Mouse (Mus musculus) heart, embryonic 12.5 days (tissue): ENCODE data around the gene Usp53. TPM values are rescaled to one million over a fixed set of nuclear protein-coding genes. Genes with fewer than 3 reads are reported as not detected.
A peak's percentile ranks its signal among the peaks of the same experiment; 100 is the strongest.

Experiments
- ATAC-seq: fragments of 200-750 bp; cut with Nextera tagmentation; 2 replicates; pipeline ENCODE4 v1.8.0; 2017; ENCODE audit warnings: moderate TSS enrichment, moderate library complexity; ENCODE audit not compliant: insufficient number of reproducible peaks, low FRiP score
- H3K27ac ChIP-seq: fragments of 300-500 bp; sonication (generic); 2 replicates; pipeline ENCODE4 v1.5.1; 2016; ENCODE audit warnings: mild to moderate bottlenecking, moderate library complexity; ENCODE audit not compliant: poor library complexity, severe bottlenecking
- H3K27me3 ChIP-seq: fragments of 300-500 bp; sonication (generic); replicated peaks from 2 replicates; pipeline ENCODE4 v1.6.1; 2016; ENCODE audit warnings: mild to moderate bottlenecking, moderate library complexity
- H3K36me3 ChIP-seq: fragments of 300-500 bp; sonication (generic); 2 replicates; pipeline ENCODE4 v1.6.1; 2016; ENCODE audit warnings: mild to moderate bottlenecking, moderate library complexity
- H3K4me1 ChIP-seq: fragments of 300-500 bp; sonication (generic); replicated peaks from 2 replicates; pipeline ENCODE4 v1.6.1; 2016; ENCODE audit warnings: mild to moderate bottlenecking
- H3K4me2 ChIP-seq: fragments of 300-500 bp; sonication (generic); 2 replicates; pipeline ENCODE4 v1.6.1; 2016; ENCODE audit warnings: mild to moderate bottlenecking, moderate library complexity
- H3K4me3 ChIP-seq: fragments of 300-500 bp; sonication (generic); 2 replicates; pipeline ENCODE4 v1.5.1; 2016; ENCODE audit warnings: mild to moderate bottlenecking
- H3K9ac ChIP-seq: fragments of 300-500 bp; sonication (generic); 2 replicates; pipeline ENCODE4 v1.6.1; 2016; ENCODE audit warnings: mild to moderate bottlenecking, moderate library complexity
- H3K9me3 ChIP-seq: fragments of 300-500 bp; sonication (generic); replicated peaks from 2 replicates; pipeline ENCODE4 v1.6.1; 2016; ENCODE audit warnings: mild to moderate bottlenecking, moderate library complexity
- WGBS: fragments of 180-500 bp; shearing (Covaris S2); methylation state at CpG from one replicate; pipeline ENCODE4 v1.1.7; 2016; 5-methylcytosine and 5-hydroxymethylcytosine counted together
- polyA plus RNA-seq: library from polyadenylated mRNA; unstranded; fragments of >200 nt; fragmentation: Nextera tagmentation; extraction: Ambion mirVana; gene quantifications from 2 replicates; pipeline ENCODE4 v1.2.1, GENCODE M21; 2016

Gene Usp53
- polyA plus RNA-seq: 7.9 and 8.8 TPM in 2 replicates

DNA sequence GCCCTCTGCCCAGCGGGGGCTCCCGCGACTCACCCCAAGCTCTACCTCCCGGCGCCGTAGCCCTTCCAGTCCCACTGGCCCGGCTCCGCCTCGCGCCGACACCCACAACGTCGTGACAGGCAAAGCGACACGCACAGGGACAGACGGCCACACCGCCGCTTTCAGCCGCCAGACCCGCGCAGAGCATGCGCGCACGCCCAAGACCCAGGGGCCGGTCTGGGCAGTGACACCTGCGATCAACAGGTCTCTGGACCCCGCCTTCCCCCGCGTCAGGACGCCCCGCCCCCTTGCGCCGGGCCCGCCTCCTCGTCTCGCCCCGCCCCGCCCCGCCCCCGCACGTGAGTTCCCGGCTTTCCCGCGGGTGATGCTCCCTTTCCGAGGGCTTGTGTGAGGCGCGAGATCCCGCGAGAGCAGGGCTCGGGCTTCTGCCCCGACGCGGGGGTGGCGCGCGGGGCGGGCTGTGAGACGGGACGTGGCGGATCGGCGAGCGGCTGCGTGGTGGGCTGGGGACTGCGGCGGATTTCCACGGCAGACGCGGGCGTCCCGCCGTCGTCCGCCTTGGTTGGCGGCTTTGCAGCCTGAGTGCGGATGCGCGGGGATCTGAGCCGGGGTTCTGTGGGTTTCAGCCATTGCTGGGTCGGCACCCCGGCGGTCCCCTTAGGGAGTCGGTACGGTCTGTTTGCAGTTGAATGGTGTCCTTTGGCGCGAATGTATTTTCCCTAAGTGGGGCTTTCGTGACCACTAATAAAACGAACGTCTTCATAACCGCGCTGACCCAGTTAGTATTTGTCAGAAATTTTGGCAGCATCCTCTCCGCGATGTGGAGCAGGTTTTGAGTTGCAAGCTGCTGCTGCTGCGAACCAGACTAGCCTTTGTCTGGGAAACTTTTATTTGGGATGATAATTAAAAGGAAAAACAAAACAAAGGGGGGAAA is at the start of gene Usp53:
Usp53 (minus strand) TSS at position 262 of the 934 bp plus-strand sequence.
- peak; percentile 99 for ATAC-seq
- WGBS: under 1% methylated on average over 94 of the region's 94 CpGs
- peaks cover 28% of the 10 kb centered on the region for H3K4me1 ChIP-seq

GRCm38 (mm10) chr3:123033804-123034203 is 49.5 kb upstream of the Usp53 start:
- Histone ChIP-seq H3K27me3 (no peaks in the 10 kb centered on the region), H3K36me3 (no peaks in the 10 kb centered on the region), H3K9ac (peak overlapping the region; percentile 66), H3K9me3 (no peaks in the 10 kb centered on the region), H3K4me1 (peaks cover 21% of the 10 kb centered on the region), H3K4me2 (peak overlapping the region; percentile 63), H3K4me3 (peak overlapping the region; percentile 40), H3K27ac (peak overlapping the region; percentile 94)
- ATAC-seq: no peak
- 61% methylated on average over 8 of the region's 8 CpGs for WGBS

More for the DNA sequence above, at the start of gene Usp53:
- H3K4me2 ChIP-seq: peak within 1 kb of the TSS; percentile 88
- H3K4me3 ChIP-seq: peak within 1 kb of the TSS; percentile 88
- H3K9ac ChIP-seq: peak within 1 kb of the TSS; percentile 93
- H3K27ac ChIP-seq: peak within 1 kb of the TSS; percentile 97
- no peaks in the 10 kb centered on the region for H3K27me3 ChIP-seq
- H3K9me3 ChIP-seq: no peaks in the 10 kb centered on the region
- H3K36me3 ChIP-seq: no peaks in the 10 kb centered on the region

DNA sequence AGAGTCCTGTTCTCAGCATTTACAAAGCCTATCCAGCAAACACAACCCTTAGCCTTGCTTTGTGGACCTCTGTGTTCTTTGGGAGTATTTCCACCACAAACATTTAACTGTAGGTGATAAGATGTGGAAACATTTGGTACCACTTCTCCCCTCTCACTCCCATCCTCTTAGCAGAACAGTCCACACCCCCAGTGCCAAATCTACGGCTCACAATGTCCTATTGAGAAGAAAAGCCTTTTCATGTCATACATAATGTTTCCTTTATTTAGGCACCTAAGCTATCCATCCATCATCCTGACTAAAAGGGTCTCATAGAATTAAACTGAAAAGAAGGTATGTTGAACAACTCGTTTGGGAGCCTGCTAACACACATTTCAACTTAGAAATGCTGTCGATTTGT is 41.3 kb upstream of the Usp53 start:
- Histone ChIP-seq H3K9me3 (no peaks in the 10 kb centered on the region), H3K4me2 (no peak overlapping the region), H3K27me3 (no peaks in the 10 kb centered on the region), H3K36me3 (peaks cover 14% of the 10 kb centered on the region), H3K9ac (no peak overlapping the region), H3K4me1 (peaks cover 13% of the 10 kb centered on the region), H3K27ac (no peak overlapping the region), H3K4me3 (no peak overlapping the region)
- ATAC-seq: no peak
- 65% methylated on average over 3 of the region's 3 CpGs for WGBS

DNA sequence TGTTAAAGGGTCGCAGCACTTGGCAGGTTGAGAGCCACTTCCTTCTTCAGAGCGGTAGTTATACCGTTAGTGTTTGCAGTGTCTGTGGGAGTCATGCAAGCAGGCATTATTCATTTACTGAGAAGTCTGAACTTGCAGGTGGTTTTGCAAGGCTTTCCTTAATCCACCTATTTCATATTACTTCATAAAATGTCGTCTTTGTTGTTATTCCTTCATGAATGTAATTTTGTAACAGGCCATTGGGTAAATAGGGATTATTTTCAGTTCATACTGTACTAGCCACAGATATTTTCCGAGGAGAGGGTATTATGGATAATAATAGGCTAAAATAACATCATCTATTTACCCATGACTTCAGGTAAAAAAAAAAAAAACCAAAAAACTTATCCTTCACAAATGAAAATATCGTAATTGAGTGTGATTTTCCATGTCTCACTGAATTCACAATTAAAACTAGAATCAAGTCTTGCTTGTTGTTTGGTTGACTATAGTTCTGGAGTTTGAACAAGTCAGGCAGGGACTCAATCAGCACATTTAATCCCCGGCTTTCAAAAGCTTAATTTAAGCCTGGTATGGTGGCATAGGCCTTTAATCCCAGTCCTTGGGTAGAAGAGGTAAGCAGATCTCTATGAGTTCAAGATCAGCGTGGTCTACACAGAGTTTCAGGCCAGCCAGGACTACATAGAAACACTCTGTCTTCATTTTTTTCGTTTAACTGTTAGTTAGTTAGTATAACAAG is 40.4 kb upstream of the Usp53 start:
- H3K9ac ChIP-seq: no peak overlapping the region
- no peak overlapping the region for H3K27ac ChIP-seq
- H3K36me3 ChIP-seq: peaks cover 18% of the 10 kb centered on the region
- no peak overlapping the region for H3K4me2 ChIP-seq
- H3K4me1 ChIP-seq: peaks cover 13% of the 10 kb centered on the region
- no peak overlapping the region for H3K4me3 ChIP-seq
- 83% methylated on average over 9 of the region's 9 CpGs for WGBS
- no peaks in the 10 kb centered on the region for H3K9me3 ChIP-seq
- H3K27me3 ChIP-seq: no peaks in the 10 kb centered on the region
- no peak for ATAC-seq

DNA sequence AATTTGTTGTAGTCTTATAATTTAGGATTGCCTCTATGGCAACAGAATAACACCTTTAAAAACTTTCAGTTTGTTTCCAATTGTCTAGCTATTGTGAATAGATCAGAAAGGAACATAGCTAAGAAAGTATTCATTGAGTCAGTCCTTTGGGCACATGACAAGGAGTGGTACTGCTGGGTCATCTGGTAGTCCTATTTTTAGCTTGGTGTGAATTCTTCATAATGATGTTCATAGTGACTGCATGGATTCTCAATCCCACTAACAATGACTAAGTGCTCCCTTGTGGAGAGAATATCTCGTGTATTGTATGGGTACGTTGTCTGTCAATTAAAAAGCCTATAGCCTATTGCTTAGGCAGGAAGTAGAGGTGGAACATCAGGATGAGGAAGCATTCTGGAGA is 34.5 kb upstream of the Usp53 start:
- H3K27ac ChIP-seq: no peak overlapping the region
- ATAC-seq: no peak
- H3K27me3 ChIP-seq: no peaks in the 10 kb centered on the region
- no peak overlapping the region for H3K9ac ChIP-seq
- WGBS: 62% methylated on average over 2 of the region's 2 CpGs
- peaks cover 8% of the 10 kb centered on the region; the same call in 1 of the 2 replicates for H3K36me3 ChIP-seq
- H3K9me3 ChIP-seq: no peaks in the 10 kb centered on the region
- no peak overlapping the region for H3K4me3 ChIP-seq
- no peak overlapping the region for H3K4me2 ChIP-seq
- H3K4me1 ChIP-seq: peaks cover 6% of the 10 kb centered on the region; the same call in 1 of the 2 replicates

DNA sequence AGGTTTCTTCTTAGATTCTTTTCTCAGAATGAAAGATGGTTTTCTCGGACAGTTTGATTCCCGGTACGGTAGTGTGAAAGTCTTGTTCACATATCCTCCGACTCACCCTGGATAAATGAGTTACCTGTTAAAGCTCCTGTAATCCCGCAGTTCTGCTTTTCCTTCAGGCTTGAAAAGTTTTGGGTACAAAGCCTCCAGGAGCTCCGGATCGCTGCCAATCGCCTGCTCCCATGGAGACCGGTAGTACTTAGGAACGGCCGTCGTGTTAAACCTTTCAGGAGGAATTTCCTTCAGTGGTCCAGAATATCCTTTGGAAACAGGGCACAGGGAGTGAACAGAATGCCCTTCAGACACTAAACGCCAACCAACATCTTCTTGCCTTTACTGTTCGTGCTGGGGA is 29.2 kb upstream of the Usp53 start:
- Histone ChIP-seq H3K4me1 (peaks cover 3% of the 10 kb centered on the region; the same call in 1 of the 2 replicates), H3K27ac (no peak overlapping the region), H3K9ac (no peak overlapping the region), H3K4me3 (no peak overlapping the region), H3K4me2 (no peak overlapping the region), H3K9me3 (no peaks in the 10 kb centered on the region), H3K27me3 (no peaks in the 10 kb centered on the region), H3K36me3 (peaks cover 28% of the 10 kb centered on the region)
- 88% methylated on average over 14 of the region's 14 CpGs for WGBS
- no peak for ATAC-seq

DNA sequence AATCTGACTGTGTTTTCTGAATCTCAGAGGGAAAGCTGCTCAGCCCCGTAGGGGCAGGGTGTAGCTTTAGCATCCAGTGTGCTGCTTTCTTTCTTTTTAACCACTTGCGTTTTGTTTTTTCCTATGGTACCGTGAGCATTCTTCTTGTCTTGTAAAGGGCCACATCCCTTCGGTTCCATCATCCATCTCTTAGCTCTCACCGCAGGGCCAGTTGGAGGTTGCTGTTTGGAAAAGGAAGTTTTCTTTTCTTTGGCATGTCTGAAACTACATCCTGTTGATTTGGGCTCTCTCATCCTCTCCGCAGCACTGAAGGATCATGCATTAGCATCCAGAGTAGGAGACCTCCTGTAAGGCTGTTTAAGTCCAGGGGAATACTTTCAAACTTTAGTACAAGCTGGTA is 25.1 kb upstream of the Usp53 start:
- no peak overlapping the region for H3K27ac ChIP-seq
- no peak overlapping the region for H3K9ac ChIP-seq
- peaks cover 41% of the 10 kb centered on the region for H3K36me3 ChIP-seq
- WGBS: 48% methylated on average over 6 of the region's 6 CpGs
- peaks cover 3% of the 10 kb centered on the region; the same call in 1 of the 2 replicates for H3K4me1 ChIP-seq
- no peaks in the 10 kb centered on the region for H3K27me3 ChIP-seq
- peak; percentile 33; the same call in 1 of the 2 replicates for ATAC-seq
- no peak overlapping the region for H3K4me2 ChIP-seq
- no peak overlapping the region for H3K4me3 ChIP-seq
- H3K9me3 ChIP-seq: no peaks in the 10 kb centered on the region

GRCm38 (mm10) chr3:123007386-123007785 is 23.1 kb upstream of the Usp53 start:
- H3K9ac ChIP-seq: no peak overlapping the region
- no peak overlapping the region for H3K27ac ChIP-seq
- H3K4me2 ChIP-seq: no peak overlapping the region
- ATAC-seq: no peak
- WGBS: 71% methylated on average over 10 of the region's 10 CpGs
- H3K27me3 ChIP-seq: no peaks in the 10 kb centered on the region
- H3K4me1 ChIP-seq: peaks cover 6% of the 10 kb centered on the region
- no peak overlapping the region for H3K4me3 ChIP-seq
- H3K36me3 ChIP-seq: peaks cover 29% of the 10 kb centered on the region
- no peaks in the 10 kb centered on the region for H3K9me3 ChIP-seq

GRCm38 (mm10) chr3:123001053-123001452 is 16.7 kb upstream of the Usp53 start:
- no peak overlapping the region for H3K4me3 ChIP-seq

GRCm38 (mm10) chr3:122998511-122998910 is 14.2 kb upstream of the Usp53 start:
- Histone ChIP-seq H3K27me3 (no peaks in the 10 kb centered on the region), H3K36me3 (peaks cover 5% of the 10 kb centered on the region; the same call in 1 of the 2 replicates), H3K4me1 (peaks cover 6% of the 10 kb centered on the region), H3K9me3 (peaks cover 6% of the 10 kb centered on the region; the same call in 1 of the 2 replicates), H3K27ac (no peak overlapping the region), H3K4me3 (no peak overlapping the region), H3K4me2 (no peak overlapping the region), H3K9ac (no peak overlapping the region)
- 58% methylated on average over 8 of the region's 8 CpGs for WGBS
- ATAC-seq: no peak

More at GRCm38 (mm10) chr3:123001053-123001452, 16.7 kb upstream of the Usp53 start:
- Histone ChIP-seq H3K27me3 (no peaks in the 10 kb centered on the region), H3K27ac (no peak overlapping the region), H3K9ac (no peak overlapping the region), H3K9me3 (no peaks in the 10 kb centered on the region), H3K36me3 (peaks cover 10% of the 10 kb centered on the region), H3K4me1 (peaks cover 6% of the 10 kb centered on the region), H3K4me2 (no peak overlapping the region)
- ATAC-seq: no peak
- 76% methylated on average over 3 of the region's 3 CpGs for WGBS

DNA sequence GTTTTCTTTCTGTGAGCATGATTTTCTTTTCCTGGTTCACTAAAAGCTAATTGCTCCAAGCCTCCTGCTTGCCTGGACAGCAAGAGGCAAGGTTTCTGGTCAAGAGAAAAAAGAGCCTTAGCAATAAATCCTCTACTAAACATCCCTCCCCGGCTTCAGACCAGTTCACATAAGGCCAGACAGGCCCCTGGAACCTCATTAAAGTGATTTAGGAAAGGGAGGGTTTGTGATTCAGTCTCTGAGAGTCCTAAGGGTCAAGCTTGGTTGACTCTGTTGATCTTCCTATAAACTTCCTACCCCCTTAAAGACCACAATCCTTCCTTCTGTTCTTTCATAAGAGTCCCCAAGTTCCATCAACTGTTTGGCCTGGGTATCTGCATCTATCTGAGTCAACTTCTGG is 12.7 kb upstream of the Usp53 start:
- WGBS: 69% methylated on average over 1 of the region's 1 CpGs
- no peak overlapping the region for H3K27ac ChIP-seq
- no peak for ATAC-seq

More for the DNA sequence above, 12.7 kb upstream of the Usp53 start:
- no peaks in the 10 kb centered on the region for H3K27me3 ChIP-seq
- no peak overlapping the region for H3K9ac ChIP-seq
- no peak overlapping the region for H3K4me2 ChIP-seq
- peaks cover 5% of the 10 kb centered on the region; the same call in 1 of the 2 replicates for H3K36me3 ChIP-seq
- H3K9me3 ChIP-seq: peaks cover 6% of the 10 kb centered on the region; the same call in 1 of the 2 replicates
- no peaks in the 10 kb centered on the region for H3K4me1 ChIP-seq
- no peak overlapping the region for H3K4me3 ChIP-seq
